Mouse (Mus musculus) liver, embryonic 14.5 days (tissue): ENCODE data around the gene Fbxl17. TPM values are rescaled to one million over a fixed set of nuclear protein-coding genes. Genes with fewer than 3 reads are reported as not detected.

ENCODE experiments used
- ATAC-seq: fragments of 200-750 bp; cut with Nextera tagmentation; 2 replicates; pipeline ENCODE4 v1.8.0; 2017; ENCODE audit warnings: moderate number of reproducible peaks, mild to moderate bottlenecking, moderate library complexity; ENCODE audit not compliant: insufficient read depth
- DNase-seq, 3 experiments: peaks; one replicate each; pipeline ENCODE4 v3.0.0-alpha.2; 2012 to 2013; ENCODE audit warnings: low read depth in 3 of 3, low spot score in 3 of 3
- H3K27ac ChIP-seq: fragments of 300-500 bp; sonication (generic); 2 replicates; pipeline ENCODE4 v1.5.1; 2014; ENCODE audit warnings: moderate library complexity, mild to moderate bottlenecking, control low read depth, inconsistent platforms
- H3K27me3 ChIP-seq: fragments of 300-500 bp; sonication (generic); 2 replicates; pipeline ENCODE4 v1.6.1; 2014; ENCODE audit warnings: mild to moderate bottlenecking, low read length, moderate library complexity; ENCODE audit not compliant: control insufficient read depth, insufficient read depth
- H3K36me3 ChIP-seq: fragments of 300-500 bp; sonication (generic); replicated peaks from 2 replicates; pipeline ENCODE4 v1.6.1; 2014; ENCODE audit warnings: low read depth; ENCODE audit not compliant: control insufficient read depth, insufficient read depth
- H3K4me1 ChIP-seq, 2 experiments: fragments of 200-500 bp in 1 of 2; fragments of 300-500 bp in 1 of 2; sonication (generic) in 1 of 2; replicated peaks; 2 replicates each; pipeline ENCODE4 v1.6.1; 2012 to 2014; ENCODE audit warnings: antibody characterized with exemption in 1 of 2, inconsistent platforms in 1 of 2, low read length in 1 of 2; ENCODE audit not compliant: control insufficient read depth in 2 of 2, insufficient read depth in 2 of 2
- H3K4me2 ChIP-seq: fragments of 300-500 bp; sonication (generic); 2 replicates; pipeline ENCODE4 v1.6.1; 2014; ENCODE audit warnings: low read depth, mild to moderate bottlenecking, control low read depth, moderate library complexity
- H3K4me3 ChIP-seq, 2 experiments: fragments of 200-500 bp in 1 of 2; fragments of 300-500 bp in 1 of 2; sonication (generic) in 1 of 2; 2 replicates each; pipeline ENCODE4 v1.5.1; 2012 to 2014; ENCODE audit warnings: low read depth in 2 of 2, low read length in 2 of 2, mild to moderate bottlenecking in 2 of 2, control low read depth in 1 of 2, inconsistent platforms in 1 of 2, moderate library complexity in 1 of 2; ENCODE audit not compliant: insufficient read depth in 1 of 2
- H3K9ac ChIP-seq: fragments of 300-500 bp; sonication (generic); replicated peaks from 2 replicates; pipeline ENCODE4 v1.6.1; 2014; ENCODE audit warnings: mild to moderate bottlenecking, control low read depth, moderate library complexity
- H3K9me3 ChIP-seq: fragments of 300-500 bp; sonication (generic); 2 replicates; pipeline ENCODE4 v1.6.1; 2016; ENCODE audit warnings: low read length, mixed read lengths; ENCODE audit not compliant: control insufficient read depth
- CTCF ChIP-seq: IDR thresholded peaks from 2 replicates; pipeline ENCODE4 v1.5.1; 2016; ENCODE audit warnings: antibody characterized with exemption, low read depth, control low read depth
- EP300 ChIP-seq: IDR thresholded peaks from 2 replicates; pipeline ENCODE4 v1.6.1; 2016; ENCODE audit warnings: antibody characterized with exemption, low read depth
- WGBS: fragments of 180-500 bp; shearing (Covaris S2); extraction: QIAGEN DNeasy Blood & Tissue Kit; methylation state at CpG from one replicate; pipeline ENCODE4 v1.1.7; 2014; ENCODE audit not compliant: insufficient replicate concordance; 5-methylcytosine and 5-hydroxymethylcytosine counted together
- polyA plus RNA-seq, 2 experiments: library from polyadenylated mRNA; depleted of rRNA in 1 of 2; stranded (reverse) in 1 of 2; unstranded in 1 of 2; fragments of >200 nt; fragmentation: Nextera tagmentation in 1 of 2; extraction: Ambion mirVana in 1 of 2; gene quantifications; 2 replicates each; pipeline versions ENCODE4 v1.2.1 to v1.2.3; 2012 to 2014

Fbxl17 gene
- polyA plus RNA-seq, 2 experiments: 1.9 TPM

DNA sequence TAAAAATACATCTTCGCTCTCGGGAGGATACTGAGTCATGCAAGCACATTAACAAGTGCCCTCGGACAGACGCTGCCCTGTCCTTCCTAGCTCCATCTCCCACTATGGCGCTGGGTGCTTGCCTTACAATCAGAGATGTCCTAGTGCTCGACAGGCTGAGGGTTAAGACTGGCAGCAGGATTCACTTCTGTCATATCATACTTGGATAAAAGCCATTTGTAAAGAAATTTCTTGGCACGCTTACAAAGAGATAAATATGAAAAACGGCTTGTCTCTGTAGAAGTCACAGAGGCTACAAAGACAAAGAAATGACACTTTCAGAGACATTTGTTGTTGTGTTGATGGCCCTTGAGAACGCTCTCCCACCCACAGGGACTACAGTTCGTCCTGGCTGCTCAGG is 412.6 kb downstream of the Fbxl17 start:
- WGBS: 66% methylated on average over 10 of the region's 10 CpGs

DNA sequence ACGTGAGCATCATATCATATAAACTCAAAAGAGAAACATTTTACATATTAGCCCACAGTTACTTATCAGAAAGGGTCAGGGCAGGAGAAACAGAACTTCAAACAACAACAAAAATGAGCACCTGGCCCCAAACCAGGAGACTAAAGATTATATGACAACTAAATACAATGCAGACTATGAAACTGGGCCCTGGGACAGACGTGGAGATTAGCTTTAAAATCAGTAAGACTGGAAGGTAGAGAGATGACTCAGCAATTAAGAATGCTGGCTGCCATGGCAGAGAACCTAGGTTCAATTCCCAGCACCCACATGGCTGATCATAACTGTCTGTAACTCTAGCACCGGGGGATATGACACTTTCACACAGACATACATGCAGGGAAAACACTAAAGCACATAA is 413.3 kb downstream of the Fbxl17 start:
- Histone ChIP-seq H3K27me3 (no peaks in the 10 kb centered on the region), H3K4me3 (no peak overlapping the region), H3K9me3 (no peaks in the 10 kb centered on the region), H3K36me3 (no peaks in the 10 kb centered on the region), H3K9ac (no peak overlapping the region), H3K4me1 (no peaks in the 10 kb centered on the region), H3K27ac (no peak overlapping the region), H3K4me2 (no peak overlapping the region)
- TF ChIP-seq CTCF (no peak), EP300 (no peak)
- no peak for DNase-seq
- WGBS: 52% methylated on average over 3 of the region's 3 CpGs
- ATAC-seq: no peak

More for the DNA sequence above, 412.6 kb downstream of the Fbxl17 start:
- H3K4me3 ChIP-seq: no peak overlapping the region
- no peaks in the 10 kb centered on the region for H3K9me3 ChIP-seq
- no peak overlapping the region for H3K27ac ChIP-seq
- H3K4me1 ChIP-seq: no peaks in the 10 kb centered on the region
- no peak for ATAC-seq
- no peak for TF ChIP-seq EP300
- TF ChIP-seq CTCF: no peak
- H3K27me3 ChIP-seq: no peaks in the 10 kb centered on the region
- no peak overlapping the region for H3K9ac ChIP-seq
- no peaks in the 10 kb centered on the region for H3K36me3 ChIP-seq
- no peak for DNase-seq
- no peak overlapping the region for H3K4me2 ChIP-seq

DNA sequence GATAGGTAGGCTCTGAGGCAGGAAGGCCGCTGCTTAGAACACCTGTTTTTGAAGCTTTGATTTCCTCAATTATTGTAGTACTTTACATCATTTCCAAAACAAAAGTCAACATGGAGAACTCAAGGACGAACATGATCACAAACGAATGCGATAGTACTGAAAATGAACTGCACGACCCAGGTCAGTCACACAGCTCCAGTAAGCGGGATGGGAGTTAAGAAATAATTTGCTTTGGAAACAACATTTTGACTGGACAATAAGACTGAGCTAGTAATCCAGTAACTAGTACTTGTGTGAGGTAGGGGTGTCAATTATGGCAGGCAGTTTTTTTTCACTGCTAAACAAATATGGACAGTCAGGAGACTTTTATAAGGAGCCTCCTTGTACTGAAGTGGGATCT is 414.6 kb downstream of the Fbxl17 start:
- no peak for ATAC-seq
- no peak overlapping the region for H3K4me2 ChIP-seq
- no peaks in the 10 kb centered on the region for H3K27me3 ChIP-seq
- TF ChIP-seq EP300 (no peak), CTCF (no peak)
- DNase-seq: no peak
- no peaks in the 10 kb centered on the region for H3K36me3 ChIP-seq
- H3K27ac ChIP-seq: no peak overlapping the region
- H3K4me3 ChIP-seq: no peak overlapping the region
- no peaks in the 10 kb centered on the region for H3K4me1 ChIP-seq
- WGBS: 78% methylated on average over 6 of the region's 6 CpGs
- H3K9me3 ChIP-seq: no peaks in the 10 kb centered on the region
- no peak overlapping the region for H3K9ac ChIP-seq

DNA sequence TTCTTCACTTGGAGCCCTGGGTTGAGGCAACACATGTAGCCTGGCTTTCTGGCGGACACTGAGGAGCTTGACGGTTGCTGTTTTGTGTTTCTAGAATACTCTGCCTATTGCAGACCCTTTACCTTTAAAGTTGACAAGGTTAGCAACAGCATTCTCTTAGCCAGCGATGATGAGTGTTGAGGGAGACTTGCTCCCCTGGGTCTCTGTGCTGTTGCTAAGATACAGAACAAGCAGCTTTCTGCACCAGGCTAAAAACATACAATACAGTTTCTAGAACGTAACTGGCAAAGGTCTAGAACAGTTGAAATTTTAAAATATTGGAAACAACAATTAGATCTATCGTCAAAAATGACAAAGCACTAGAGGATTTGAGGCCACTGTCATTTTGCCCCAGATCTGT is 420.7 kb downstream of the Fbxl17 start:
- H3K36me3 ChIP-seq: no peaks in the 10 kb centered on the region
- ATAC-seq (no peak), DNase-seq (no peak)
- H3K9me3 ChIP-seq: no peaks in the 10 kb centered on the region
- no peak overlapping the region for H3K4me2 ChIP-seq
- no peak overlapping the region for H3K9ac ChIP-seq
- no peak overlapping the region for H3K4me3 ChIP-seq
- no peak overlapping the region for H3K27ac ChIP-seq
- no peaks in the 10 kb centered on the region for H3K4me1 ChIP-seq
- 69% methylated on average over 5 of the region's 5 CpGs for WGBS
- no peaks in the 10 kb centered on the region for H3K27me3 ChIP-seq
- TF ChIP-seq CTCF: no peak
- no peak for TF ChIP-seq EP300

DNA sequence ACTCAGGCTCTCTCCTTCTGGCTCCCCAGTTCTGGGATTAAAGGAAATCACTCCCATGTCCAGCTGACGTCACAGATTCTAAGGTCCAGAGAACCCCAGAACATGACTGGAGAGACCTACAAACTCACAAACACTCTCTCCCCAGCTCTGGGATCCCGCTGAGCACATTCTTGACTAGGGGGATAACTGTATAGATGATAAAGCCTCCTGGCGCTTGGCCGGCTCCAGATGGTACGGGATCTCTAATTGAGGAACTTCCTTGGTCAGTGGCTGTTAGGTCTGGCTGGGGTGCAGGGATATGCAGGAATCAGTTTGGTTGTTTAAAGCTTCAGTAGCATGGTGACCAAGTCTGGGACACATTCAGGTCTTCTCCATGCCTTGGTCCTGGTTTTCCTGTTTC is 422.3 kb downstream of the Fbxl17 start:
- WGBS: 82% methylated on average over 5 of the region's 5 CpGs
- H3K4me3 ChIP-seq: no peak overlapping the region
- no peak overlapping the region for H3K4me2 ChIP-seq
- H3K9me3 ChIP-seq: no peaks in the 10 kb centered on the region
- H3K4me1 ChIP-seq: no peaks in the 10 kb centered on the region
- no peak for DNase-seq
- H3K27ac ChIP-seq: no peak overlapping the region
- no peaks in the 10 kb centered on the region for H3K36me3 ChIP-seq
- TF ChIP-seq EP300 (no peak), CTCF (no peak)
- no peak for ATAC-seq
- H3K9ac ChIP-seq: no peak overlapping the region
- H3K27me3 ChIP-seq: no peaks in the 10 kb centered on the region
